Mouse (Mus musculus): ENCODE measurements around the gene Nbeal2. TPM values are rescaled to one million over a fixed set of nuclear protein-coding genes. Genes with fewer than 3 reads are reported as not detected.
A peak's percentile ranks its signal among the peaks of the same experiment; 100 is the strongest.

Gene Nbeal2
- polyA plus RNA-seq, 1 experiment from 2014 or later: 1.8 TPM

- Histone ChIP-seq H3K36me3 (peaks cover 52% of the 10 kb centered on the region), H3K27me3 (no peaks in the 10 kb centered on the region), H3K4me3 (peak overlapping the region; percentile 61), H3K4me1 (peaks cover 29% of the 10 kb centered on the region), H3K4me2 (peak overlapping the region; percentile 96), H3K9me3 (no peaks in the 10 kb centered on the region; the same call in 1 of the 2 replicates), H3K9ac (peak overlapping the region; percentile 78; the same call in 1 of the 2 replicates), H3K27ac (no peak overlapping the region; the same call in 1 of the 2 replicates)
- no peak for ATAC-seq (ENCODE audit: insufficient number of reproducible peaks, insufficient read depth, low FRiP score, low TSS enrichment, low read depth)
- WGBS: 85% methylated on average over 12 of the region's 12 CpGs
Measured at GRCm38 (mm10) chr9:110622621-110623219, 31.2 kb downstream of the Nbeal2 start.

- no peak overlapping the region for H3K4me3 ChIP-seq
- ATAC-seq (ENCODE audit: insufficient number of reproducible peaks, insufficient read depth, low FRiP score, low TSS enrichment, low read depth): no peak
- H3K4me1 ChIP-seq: peaks cover 26% of the 10 kb centered on the region
- peaks cover 67% of the 10 kb centered on the region for H3K36me3 ChIP-seq
- WGBS: 92% methylated on average over 7 of the region's 7 CpGs
- no peaks in the 10 kb centered on the region for H3K27me3 ChIP-seq
- H3K27ac ChIP-seq: no peak overlapping the region
- H3K4me2 ChIP-seq: no peak overlapping the region
- no peaks in the 10 kb centered on the region; the same call in 1 of the 2 replicates for H3K9me3 ChIP-seq
- H3K9ac ChIP-seq: no peak overlapping the region
Measured at GRCm38 (mm10) chr9:110620685-110621084, 33.3 kb downstream of the Nbeal2 start.

GRCm38 (mm10) chr9:110620180-110620579, 33.8 kb downstream of the Nbeal2 start:
- Histone ChIP-seq H3K4me3 (no peak overlapping the region), H3K27me3 (no peaks in the 10 kb centered on the region), H3K36me3 (peaks cover 72% of the 10 kb centered on the region), H3K4me2 (no peak overlapping the region), H3K9me3 (no peaks in the 10 kb centered on the region; the same call in 1 of the 2 replicates), H3K27ac (no peak overlapping the region), H3K4me1 (peaks cover 21% of the 10 kb centered on the region), H3K9ac (no peak overlapping the region)
- no peak for ATAC-seq (ENCODE audit: insufficient number of reproducible peaks, insufficient read depth, low FRiP score, low TSS enrichment, low read depth)
- WGBS: 91% methylated on average over 7 of the region's 7 CpGs

- Histone ChIP-seq H3K4me2 (no peak overlapping the region), H3K9ac (no peak overlapping the region), H3K4me1 (peaks cover 3% of the 10 kb centered on the region; the same call in 1 of the 2 replicates), H3K27ac (no peak overlapping the region), H3K36me3 (peaks cover 86% of the 10 kb centered on the region), H3K27me3 (no peaks in the 10 kb centered on the region), H3K9me3 (no peaks in the 10 kb centered on the region; the same call in 1 of the 2 replicates), H3K4me3 (no peak overlapping the region)
- ATAC-seq (ENCODE audit: insufficient number of reproducible peaks, insufficient read depth, low FRiP score, low TSS enrichment, low read depth): no peak
- WGBS: 84% methylated on average over 3 of the region's 3 CpGs
Measured at GRCm38 (mm10) chr9:110617081-110617480, 36.9 kb downstream of the Nbeal2 start.

- H3K27me3 ChIP-seq: no peaks in the 10 kb centered on the region
- no peak overlapping the region for H3K9ac ChIP-seq
- peaks cover 73% of the 10 kb centered on the region for H3K36me3 ChIP-seq
- ATAC-seq (ENCODE audit: insufficient number of reproducible peaks, insufficient read depth, low FRiP score, low TSS enrichment, low read depth): no peak
- H3K4me3 ChIP-seq: no peak overlapping the region
- no peaks in the 10 kb centered on the region for H3K9me3 ChIP-seq
- H3K27ac ChIP-seq: no peak overlapping the region
- no peak overlapping the region for H3K4me2 ChIP-seq
- no peaks in the 10 kb centered on the region for H3K4me1 ChIP-seq
- 91% methylated on average over 3 of the region's 3 CpGs for WGBS
Measured at GRCm38 (mm10) chr9:110611471-110611870, 42.5 kb downstream of the Nbeal2 start.

- H3K4me2 ChIP-seq: no peak overlapping the region
- WGBS: 81% methylated on average over 1 of the region's 1 CpGs
- peaks cover 18% of the 10 kb centered on the region for H3K36me3 ChIP-seq
- no peak for ATAC-seq (ENCODE audit: insufficient number of reproducible peaks, insufficient read depth, low FRiP score, low TSS enrichment, low read depth)
- no peak overlapping the region for H3K27ac ChIP-seq
- no peaks in the 10 kb centered on the region for H3K9me3 ChIP-seq
- H3K4me3 ChIP-seq: no peak overlapping the region
- no peak overlapping the region for H3K9ac ChIP-seq
- no peaks in the 10 kb centered on the region for H3K27me3 ChIP-seq
- H3K4me1 ChIP-seq: no peaks in the 10 kb centered on the region
Measured at GRCm38 (mm10) chr9:110583521-110583920, 70.4 kb downstream of the Nbeal2 start.

- no peaks in the 10 kb centered on the region for H3K27me3 ChIP-seq
- no peak overlapping the region for H3K9ac ChIP-seq
- no peak overlapping the region for H3K4me3 ChIP-seq
- H3K27ac ChIP-seq: no peak overlapping the region
- H3K4me1 ChIP-seq: no peaks in the 10 kb centered on the region
- H3K9me3 ChIP-seq: no peaks in the 10 kb centered on the region
- ATAC-seq (ENCODE audit: insufficient number of reproducible peaks, insufficient read depth, low FRiP score, low TSS enrichment, low read depth): no peak
- 79% methylated on average over 2 of the region's 2 CpGs for WGBS
- H3K36me3 ChIP-seq: peaks cover 23% of the 10 kb centered on the region
- H3K4me2 ChIP-seq: no peak overlapping the region
Measured at GRCm38 (mm10) chr9:110582161-110582560, 71.8 kb downstream of the Nbeal2 start.

Small RNA genes lying within 50 kb of the gene (microRNA-seq; reads per million reads assigned to microRNA genes)
- gene Mir8107: not detected

Other genes with a start within 250 kb of the Nbeal2 start
- 17.8 and 20.7 TPM in 2 replicates for gene Ptpn23, start 245.9 kb downstream of the Nbeal2 start, polyA plus RNA-seq (2015; fragmentation: Nextera tagmentation; extraction: Ambion mirVana)
- gene Ngp, start 234.4 kb downstream of the Nbeal2 start, polyA plus RNA-seq (2015; fragmentation: Nextera tagmentation; extraction: Ambion mirVana): 1.1 and 7.4 TPM in 2 replicates
- 9.3 and 9.8 TPM in 2 replicates for gene Klhl18, start 177.5 kb downstream of the Nbeal2 start, polyA plus RNA-seq (2015; fragmentation: Nextera tagmentation; extraction: Ambion mirVana)
- 0.86 and 1.4 TPM in 2 replicates for gene Kif9, start 177.2 kb downstream of the Nbeal2 start, polyA plus RNA-seq (2015; fragmentation: Nextera tagmentation; extraction: Ambion mirVana)
- gene Setd2, start 121.6 kb downstream of the Nbeal2 start, polyA plus RNA-seq (2015; fragmentation: Nextera tagmentation; extraction: Ambion mirVana): 42.2 and 54.9 TPM in 2 replicates
- 77.5 and 77.8 TPM in 2 replicates for gene Nradd, start 29.7 kb downstream of the Nbeal2 start, polyA plus RNA-seq (2015; fragmentation: Nextera tagmentation; extraction: Ambion mirVana)
- 101 and 123 TPM in 2 replicates for gene Ccdc12, start 2.3 kb upstream of the Nbeal2 start, polyA plus RNA-seq (2015; fragmentation: Nextera tagmentation; extraction: Ambion mirVana)
- gene Myl3, start 87.7 kb upstream of the Nbeal2 start, polyA plus RNA-seq (2015; fragmentation: Nextera tagmentation; extraction: Ambion mirVana): 1.6 and 12.3 TPM in 2 replicates
- 138 and 165 TPM in 2 replicates for gene Pth1r, start 93.0 kb upstream of the Nbeal2 start, polyA plus RNA-seq (2015; fragmentation: Nextera tagmentation; extraction: Ambion mirVana)
- not detected in 2 replicates for gene Prss42, start 144.0 kb upstream of the Nbeal2 start, polyA plus RNA-seq (2015; fragmentation: Nextera tagmentation; extraction: Ambion mirVana)
- not detected in 2 replicates for gene Prss44, start 159.8 kb upstream of the Nbeal2 start, polyA plus RNA-seq (2015; fragmentation: Nextera tagmentation; extraction: Ambion mirVana)
- not detected in 2 replicates for gene Prss43, start 172.5 kb upstream of the Nbeal2 start, polyA plus RNA-seq (2015; fragmentation: Nextera tagmentation; extraction: Ambion mirVana)
- gene Prss45, start 180.4 kb upstream of the Nbeal2 start, polyA plus RNA-seq (2015; fragmentation: Nextera tagmentation; extraction: Ambion mirVana): not detected in 2 replicates
- gene Prss46, start 190.3 kb upstream of the Nbeal2 start, polyA plus RNA-seq (2015; fragmentation: Nextera tagmentation; extraction: Ambion mirVana): not detected in 2 replicates
- 0.14 and 0.48 TPM in 2 replicates for gene Prss50, start 203.8 kb upstream of the Nbeal2 start, polyA plus RNA-seq (2015; fragmentation: Nextera tagmentation; extraction: Ambion mirVana)
- gene Als2cl, start 225.7 kb upstream of the Nbeal2 start, polyA plus RNA-seq (2015; fragmentation: Nextera tagmentation; extraction: Ambion mirVana): 4.3 and 4.6 TPM in 2 replicates
- gene Tmie, start 226.0 kb upstream of the Nbeal2 start, polyA plus RNA-seq (2015; fragmentation: Nextera tagmentation; extraction: Ambion mirVana): 2.3 and 2.4 TPM in 2 replicates